Mouse (Mus musculus): Measurements from ENCODE around the gene Tapt1. TPM values are rescaled to one million over a fixed set of nuclear protein-coding genes. Genes with fewer than 3 reads are reported as not detected.

Gene Tapt1
- polyA plus RNA-seq, 1 experiment, result 31.8 TPM

GRCm38 (mm10) chr5:44211818-44212465 is 14.5 kb downstream of the Tapt1 start:
- 71% methylated on average over 6 of the region's 6 CpGs for WGBS
- TF ChIP-seq CTCF (IDR thresholded peaks at IDR 0.05; ENCODE audit: insufficient read depth, low read length), result no peak
- TF ChIP-seq POLR2A (IDR thresholded peaks at IDR 0.05; ENCODE audit: borderline replicate concordance, extremely low read depth, low read depth, low read length), result no peak
- DNase-seq, result no peak
- peaks cover 4% of the 10 kb centered on the region; the same call in 1 of the 2 replicates for H3K4me1 ChIP-seq (ENCODE audit: control insufficient read depth, insufficient read depth, low read length)
- no peak overlapping the region for H3K4me3 ChIP-seq (replicated peaks; ENCODE audit: extremely low read depth, low read depth, low read length)

DNA sequence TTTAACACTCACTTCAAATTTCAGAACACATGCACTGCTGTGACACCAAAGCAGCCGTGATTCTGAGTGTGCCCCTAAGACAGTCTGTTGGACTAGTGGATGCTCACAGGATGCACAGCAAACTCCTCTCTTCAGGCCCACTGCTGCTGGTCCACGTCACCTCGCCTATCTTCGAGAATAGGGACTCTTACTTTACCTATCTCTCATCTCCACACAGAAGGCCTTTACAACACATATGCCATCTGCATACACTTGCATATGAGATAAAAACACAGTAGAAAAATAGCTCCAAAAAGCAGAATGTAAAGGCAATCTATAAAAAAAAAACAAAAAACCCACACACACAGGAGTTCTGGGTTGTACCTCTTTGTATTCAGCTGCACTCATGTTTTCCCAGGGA is 19.1 kb downstream of the Tapt1 start:
- peaks cover 4% of the 10 kb centered on the region; the same call in 1 of the 2 replicates for H3K4me1 ChIP-seq (ENCODE audit: control insufficient read depth, insufficient read depth, low read length)
- whole genome bisulfite sequencing, result 91% methylated on average over 4 of the region's 4 CpGs
- no peak for TF ChIP-seq POLR2A (IDR thresholded peaks at IDR 0.05; ENCODE audit: borderline replicate concordance, extremely low read depth, low read depth, low read length)
- TF ChIP-seq CTCF (IDR thresholded peaks at IDR 0.05; ENCODE audit: insufficient read depth, low read length), result no peak

DNA sequence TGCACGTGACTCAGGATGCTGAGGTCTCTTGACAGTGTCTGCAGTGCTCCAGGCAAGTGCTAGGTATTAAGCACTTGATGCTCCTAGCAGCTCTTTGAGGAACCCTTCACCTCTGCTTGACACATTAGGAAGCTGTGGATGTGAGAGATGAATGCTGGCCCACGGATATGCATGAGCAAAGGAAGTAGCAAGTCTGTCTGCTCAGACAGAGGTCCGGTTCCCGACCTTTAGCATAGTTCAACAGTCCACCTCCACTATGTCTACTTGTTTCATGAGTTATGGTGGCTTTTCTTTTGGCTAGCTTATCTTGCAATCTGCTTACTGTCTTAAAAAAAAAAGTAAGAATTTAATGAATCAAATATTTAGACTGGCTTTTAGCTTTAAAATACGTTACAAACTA is 19.8 kb downstream of the Tapt1 start:
- TF ChIP-seq CTCF (IDR thresholded peaks at IDR 0.05; ENCODE audit: insufficient read depth, low read length) (no peak), POLR2A (IDR thresholded peaks at IDR 0.05; ENCODE audit: borderline replicate concordance, extremely low read depth, low read depth, low read length) (no peak)
- 61% methylated on average over 5 of the region's 5 CpGs for WGBS
- no peak overlapping the region for H3K4me3 ChIP-seq (replicated peaks; ENCODE audit: extremely low read depth, low read depth, low read length)
- no peak for DNase-seq
- H3K4me1 ChIP-seq (ENCODE audit: control insufficient read depth, insufficient read depth, low read length), result peaks cover 4% of the 10 kb centered on the region; the same call in 1 of the 2 replicates

More for the DNA sequence above, 19.1 kb downstream of the Tapt1 start:
- no peak overlapping the region for H3K4me3 ChIP-seq (replicated peaks; ENCODE audit: extremely low read depth, low read depth, low read length)
- DNase-seq, result no peak

DNA sequence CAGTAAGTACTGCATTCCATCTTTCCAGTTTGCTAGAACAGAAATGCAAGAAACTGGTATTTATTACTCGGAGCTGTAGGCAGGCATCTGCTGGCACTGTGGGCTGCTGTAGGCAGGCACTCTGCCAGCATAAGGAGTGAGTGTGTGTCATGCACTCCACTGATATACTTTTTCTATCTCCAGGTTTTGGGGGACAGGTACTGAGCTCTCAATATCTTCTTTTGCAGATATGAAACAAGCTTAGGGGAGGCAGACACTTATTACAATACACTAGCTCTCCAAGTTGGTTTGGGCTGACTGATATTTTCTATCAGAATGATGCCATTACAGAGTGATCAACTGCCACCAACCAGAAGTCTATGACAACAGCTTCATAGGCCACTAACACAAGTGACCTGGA is 23.0 kb downstream of the Tapt1 start:
- DNase-seq, result no peak
- TF ChIP-seq CTCF (IDR thresholded peaks at IDR 0.05; ENCODE audit: insufficient read depth, low read length), result no peak
- no peak for TF ChIP-seq POLR2A (IDR thresholded peaks at IDR 0.05; ENCODE audit: borderline replicate concordance, extremely low read depth, low read depth, low read length)
- 49% methylated on average over 1 of the region's 1 CpGs for WGBS
- Histone ChIP-seq H3K4me3 (replicated peaks; ENCODE audit: extremely low read depth, low read depth, low read length) (no peak overlapping the region), H3K4me1 (ENCODE audit: control insufficient read depth, insufficient read depth, low read length) (no peaks in the 10 kb centered on the region; the same call in 1 of the 2 replicates)

GRCm38 (mm10) chr5:44201665-44202064 is 24.8 kb downstream of the Tapt1 start:
- H3K4me3 ChIP-seq (replicated peaks; ENCODE audit: extremely low read depth, low read depth, low read length), result no peak overlapping the region
- no peak for DNase-seq
- TF ChIP-seq POLR2A (IDR thresholded peaks at IDR 0.05; ENCODE audit: borderline replicate concordance, extremely low read depth, low read depth, low read length), result no peak
- no peak for TF ChIP-seq CTCF (IDR thresholded peaks at IDR 0.05; ENCODE audit: insufficient read depth, low read length)
- no peaks in the 10 kb centered on the region; the same call in 1 of the 2 replicates for H3K4me1 ChIP-seq (ENCODE audit: control insufficient read depth, insufficient read depth, low read length)

DNA sequence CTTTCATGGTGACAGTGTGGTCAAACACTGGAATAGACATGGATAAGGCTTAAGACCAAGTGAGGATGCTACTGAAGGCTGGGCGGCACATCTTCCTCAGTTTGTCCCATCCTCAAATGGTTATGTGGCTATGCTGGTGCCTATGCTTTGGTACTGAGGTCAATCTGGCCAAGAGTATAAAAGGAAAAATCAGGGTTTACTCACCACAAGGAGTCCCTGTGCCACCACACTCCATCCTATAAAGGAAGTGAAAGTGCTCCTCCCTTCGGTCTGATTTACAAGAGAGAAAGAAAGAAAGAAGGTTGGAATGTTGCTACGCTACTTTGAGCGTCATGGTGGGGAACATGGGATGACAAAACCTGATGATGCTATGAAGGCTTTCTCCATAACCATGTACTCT is 27.3 kb downstream of the Tapt1 start:
- WGBS, result 78% methylated on average over 4 of the region's 4 CpGs
- Histone ChIP-seq H3K4me1 (ENCODE audit: control insufficient read depth, insufficient read depth, low read length) (no peaks in the 10 kb centered on the region; the same call in 1 of the 2 replicates), H3K4me3 (replicated peaks; ENCODE audit: extremely low read depth, low read depth, low read length) (no peak overlapping the region)
- TF ChIP-seq POLR2A (IDR thresholded peaks at IDR 0.05; ENCODE audit: borderline replicate concordance, extremely low read depth, low read depth, low read length) (no peak), CTCF (IDR thresholded peaks at IDR 0.05; ENCODE audit: insufficient read depth, low read length) (no peak)
- no peak for DNase-seq

DNA sequence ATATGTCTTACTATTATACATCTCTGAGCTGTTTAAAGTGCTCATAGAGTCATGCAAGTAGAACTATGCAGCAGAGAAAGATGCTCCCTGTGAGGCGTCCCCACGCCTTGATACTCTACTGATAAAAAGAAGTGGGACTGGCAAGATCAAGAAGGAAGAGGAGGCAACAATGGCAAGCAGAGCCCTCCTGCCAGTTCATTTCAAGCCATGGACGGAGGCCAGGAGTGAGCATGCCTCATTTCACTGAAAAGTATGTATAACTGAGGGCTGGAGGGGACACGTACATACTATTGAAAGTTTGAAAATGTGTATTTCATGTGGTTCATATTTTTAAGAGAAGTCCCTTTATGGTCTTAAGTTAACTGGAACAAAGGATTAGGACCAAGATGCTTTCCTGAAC is 28.0 kb downstream of the Tapt1 start:
- no peak for DNase-seq
- no peaks in the 10 kb centered on the region; the same call in 1 of the 2 replicates for H3K4me1 ChIP-seq (ENCODE audit: control insufficient read depth, insufficient read depth, low read length)
- 92% methylated on average over 4 of the region's 4 CpGs for WGBS
- no peak for TF ChIP-seq POLR2A (IDR thresholded peaks at IDR 0.05; ENCODE audit: borderline replicate concordance, extremely low read depth, low read depth, low read length)
- no peak for TF ChIP-seq CTCF (IDR thresholded peaks at IDR 0.05; ENCODE audit: insufficient read depth, low read length)
- no peak overlapping the region for H3K4me3 ChIP-seq (replicated peaks; ENCODE audit: extremely low read depth, low read depth, low read length)

DNA sequence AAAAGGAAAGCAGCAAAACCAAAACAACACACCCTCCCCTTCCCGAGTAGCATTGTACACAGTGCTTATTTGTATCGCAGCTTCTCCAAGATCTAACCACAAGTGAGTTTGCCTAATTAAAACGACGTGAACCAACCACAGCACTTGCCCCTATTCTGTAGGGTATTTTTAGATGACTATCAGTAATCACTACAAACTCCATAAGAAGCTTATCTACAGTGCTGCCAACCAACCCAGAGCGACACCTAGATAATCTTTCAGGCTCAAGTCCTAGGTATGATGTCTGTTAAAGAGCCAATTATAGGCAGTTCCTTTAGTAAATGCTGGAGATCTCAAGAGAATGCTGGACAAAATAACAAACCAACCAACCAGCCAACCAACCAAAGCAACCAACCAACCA is 28.6 kb downstream of the Tapt1 start:
- WGBS, result 74% methylated on average over 5 of the region's 5 CpGs
- H3K4me3 ChIP-seq (replicated peaks; ENCODE audit: extremely low read depth, low read depth, low read length), result no peak overlapping the region
- H3K4me1 ChIP-seq (ENCODE audit: control insufficient read depth, insufficient read depth, low read length), result no peaks in the 10 kb centered on the region; the same call in 1 of the 2 replicates
- TF ChIP-seq CTCF (IDR thresholded peaks at IDR 0.05; ENCODE audit: insufficient read depth, low read length) (no peak), POLR2A (IDR thresholded peaks at IDR 0.05; ENCODE audit: borderline replicate concordance, extremely low read depth, low read depth, low read length) (no peak)
- DNase-seq, result no peak

GRCm38 (mm10) chr5:44196167-44196566 is 30.3 kb downstream of the Tapt1 start:
- Histone ChIP-seq H3K4me3 (replicated peaks; ENCODE audit: extremely low read depth, low read depth, low read length) (no peak overlapping the region), H3K4me1 (ENCODE audit: control insufficient read depth, insufficient read depth, low read length) (no peaks in the 10 kb centered on the region; the same call in 1 of the 2 replicates)
- TF ChIP-seq CTCF (IDR thresholded peaks at IDR 0.05; ENCODE audit: insufficient read depth, low read length), result no peak
- no peak for TF ChIP-seq POLR2A (IDR thresholded peaks at IDR 0.05; ENCODE audit: borderline replicate concordance, extremely low read depth, low read depth, low read length)
- no peak for DNase-seq
- WGBS, result 90% methylated on average over 4 of the region's 4 CpGs

DNA sequence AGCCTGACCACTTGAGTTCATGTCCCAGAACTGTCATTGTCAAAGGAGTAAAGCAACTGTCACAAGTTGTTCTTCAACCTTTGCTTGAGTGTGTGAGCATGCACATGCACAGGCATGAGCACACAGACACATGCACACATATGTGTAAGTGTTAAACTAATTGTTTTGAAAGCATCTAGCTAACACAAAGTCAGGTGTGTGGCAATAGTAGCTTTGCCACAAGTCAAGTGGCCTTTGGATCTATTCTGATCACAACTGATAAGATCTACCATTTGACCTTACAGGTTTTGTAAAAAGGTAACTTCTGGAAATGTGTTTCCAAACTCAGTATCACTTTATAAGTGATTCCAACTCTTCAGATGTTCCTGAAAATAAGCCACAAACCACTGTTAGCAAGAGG is 39.1 kb downstream of the Tapt1 start:
- DNase-seq, result no peak
- Histone ChIP-seq H3K4me1 (ENCODE audit: control insufficient read depth, insufficient read depth, low read length) (no peaks in the 10 kb centered on the region), H3K4me3 (replicated peaks; ENCODE audit: extremely low read depth, low read depth, low read length) (no peak overlapping the region)
- TF ChIP-seq CTCF (IDR thresholded peaks at IDR 0.05; ENCODE audit: insufficient read depth, low read length) (no peak), POLR2A (IDR thresholded peaks at IDR 0.05; ENCODE audit: borderline replicate concordance, extremely low read depth, low read depth, low read length) (no peak)

All from lung, adult 2 months (tissue).